Mouse (Mus musculus): ENCODE results near the gene Wdr43.

GRCm38 (mm10) chr17:71642190-71642589 is 26.5 kb downstream of the Wdr43 start:
- TF ChIP-seq CTCF (IDR thresholded peaks at IDR 0.05; ENCODE audit: control insufficient read depth, insufficient read depth, insufficient read length) (no peak), MYOG (IDR thresholded peaks at IDR 0.05; ENCODE audit: control insufficient read depth, extremely low read depth, insufficient read length) (no peak), MAX (IDR thresholded peaks at IDR 0.05) (no peak), USF1 (IDR thresholded peaks at IDR 0.05; ENCODE audit: low read depth) (no peak), FOSL1 (IDR thresholded peaks at IDR 0.05; ENCODE audit: insufficient read depth, low read length, poor library complexity, severe bottlenecking) (no peak), CEBPB (IDR thresholded peaks at IDR 0.05; ENCODE audit: low read depth) (no peak), MYOD1 (IDR thresholded peaks at IDR 0.05; ENCODE audit: control insufficient read depth, insufficient read length, low read depth) (no peak)

All from C2C12 (cell line).